Comparison of ENCODE assay signal across 8 mouse cellular contexts in the genomic region with DNA sequence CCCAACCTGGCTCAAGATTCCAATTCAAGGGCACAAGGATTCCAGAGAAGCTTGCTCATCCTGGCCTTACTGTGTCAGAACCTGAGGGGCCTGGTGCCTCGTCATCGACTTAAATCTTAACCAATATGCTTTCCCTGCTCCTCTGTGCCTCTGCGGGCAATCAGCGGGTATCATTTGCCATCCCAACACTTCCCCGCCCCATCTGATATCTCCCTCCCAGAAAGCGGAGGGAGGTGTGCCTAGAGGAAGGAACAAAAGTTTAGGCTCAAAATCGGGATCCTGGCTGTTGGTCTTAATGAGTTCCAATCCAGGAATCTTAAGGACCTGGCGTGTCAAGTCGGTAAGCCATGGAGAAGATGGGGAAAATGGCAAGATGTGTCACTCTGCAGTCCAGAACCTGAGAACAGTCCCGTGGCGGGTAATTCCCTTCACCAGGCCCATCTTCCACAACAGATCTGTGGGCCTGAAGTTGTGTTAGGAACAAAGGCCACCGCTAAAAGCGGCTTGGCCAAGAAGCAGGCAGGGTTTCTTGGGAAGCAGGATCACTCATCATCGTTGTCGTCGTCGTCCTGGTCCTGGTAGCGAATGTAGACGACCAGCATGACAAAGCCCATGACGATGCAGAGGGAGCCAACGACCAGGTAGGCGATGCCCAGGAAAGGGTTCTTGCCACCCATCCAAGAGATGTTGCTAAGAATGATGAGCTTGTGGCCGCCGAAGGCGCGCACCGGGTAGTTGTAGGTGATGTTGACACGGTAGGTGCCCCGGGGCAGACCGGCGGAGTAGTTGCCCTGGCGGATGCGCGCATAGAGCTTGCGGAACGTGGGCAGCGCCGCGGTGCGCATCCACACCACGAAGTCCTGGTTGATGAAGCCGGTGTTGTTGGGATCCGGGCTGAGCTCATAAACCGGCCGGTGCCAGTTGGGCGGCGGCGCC. TPM values are rescaled to one million over a fixed set of nuclear protein-coding genes. Genes with fewer than 3 reads are reported as not detected.
DNase-seq lines count a peak whose midpoint lies in the region; ATAC-seq and TF ChIP-seq lines count a peak whose summit lies in the region.

No protein-coding gene starts in this region.

- WGBS in heart, embryonic 10.5 days = 11% methylated on average over 48 of the region's 48 CpGs
- WGBS in forebrain, postnatal 0 days = 20% methylated on average over 48 of the region's 48 CpGs
- WGBS in liver, embryonic 15.5 days (ENCODE audit: insufficient replicate concordance) = 15% methylated on average over 48 of the region's 48 CpGs

- peak overlapping the region; percentile 64 for H3K4me3 ChIP-seq in heart, embryonic 10.5 days
- peak overlapping the region; percentile 80 for H3K4me3 ChIP-seq in ES-Bruce4 (ENCODE audit: low read depth, low read length)
- peak overlapping the region; percentile 36 for H3K4me3 ChIP-seq in forebrain, postnatal 0 days (ENCODE audit: low read depth, low read length)
- H3K4me3 ChIP-seq in liver, embryonic 15.5 days (replicated peaks) = peak overlapping the region; percentile 50

- H3K9ac ChIP-seq in ES-Bruce4 (ENCODE audit: low read depth, poor library complexity, severe bottlenecking) = peak overlapping the region; percentile 62
- no peak overlapping the region for H3K9ac ChIP-seq in forebrain, postnatal 0 days
- H3K9ac ChIP-seq in liver, embryonic 15.5 days = no peak overlapping the region; the same call in 1 of the 2 replicates

- H3K4me1 ChIP-seq in heart, embryonic 10.5 days = peaks cover 17% of the 10 kb centered on the region
- H3K4me1 ChIP-seq in ES-Bruce4 (ENCODE audit: control insufficient read depth, insufficient read depth, low read length) = peaks cover 1% of the 10 kb centered on the region
- H3K4me1 ChIP-seq in forebrain, postnatal 0 days (ENCODE audit: insufficient read depth) = 0 out of 2 replicates have a peak, but pooled peaks cover 4% of the 10 kb centered on the region
- H3K4me1 ChIP-seq in liver, embryonic 15.5 days (replicated peaks) = peaks cover 5% of the 10 kb centered on the region; the same call in 1 of the 2 replicates

- H3K27ac ChIP-seq in heart, embryonic 10.5 days = peak overlapping the region; percentile 70; the same call in 1 of the 2 replicates
- H3K27ac ChIP-seq in ES-Bruce4 (ENCODE audit: insufficient read depth, low read length) = no peak overlapping the region
- H3K27ac ChIP-seq in forebrain, postnatal 0 days (ENCODE audit: low read depth, low read length) = no peak overlapping the region
- no peak overlapping the region for H3K27ac ChIP-seq in liver, embryonic 15.5 days (replicated peaks)

- H3K4me2 ChIP-seq in forebrain, postnatal 0 days (ENCODE audit: low read depth) = peak overlapping the region; percentile 45
- peak overlapping the region; percentile 68 for H3K4me2 ChIP-seq in liver, embryonic 15.5 days

- H3K9me3 ChIP-seq in heart, embryonic 10.5 days = no peaks in the 10 kb centered on the region
- no peaks in the 10 kb centered on the region for H3K9me3 ChIP-seq in ES-Bruce4 (replicated peaks; ENCODE audit: control insufficient read depth, insufficient read depth, low read length, poor library complexity, severe bottlenecking)
- no peaks in the 10 kb centered on the region for H3K9me3 ChIP-seq in forebrain, postnatal 0 days (ENCODE audit: low read length)
- H3K9me3 ChIP-seq in liver, embryonic 15.5 days (replicated peaks) = no peaks in the 10 kb centered on the region

- no peak for TF ChIP-seq CTCF in ES-Bruce4 (IDR thresholded peaks at IDR 0.05; ENCODE audit: low read depth, low read length)
- TF ChIP-seq CTCF in forebrain, postnatal 0 days (IDR thresholded peaks at IDR 0.05; ENCODE audit: low read depth) = no peak

- peak; percentile 34; the same call in 1 of the 2 replicates for ATAC-seq in forebrain, postnatal 0 days
- no peak for ATAC-seq in liver, embryonic 15.5 days (ENCODE audit: insufficient read depth)

- TF ChIP-seq EP300 in ES-Bruce4 (IDR thresholded peaks at IDR 0.05; ENCODE audit: insufficient read depth, low read depth, low read length) = no peak

- peak; percentile 71 for DNase-seq in heart, embryonic 10.5 days (ENCODE audit: low spot score)
- no peak for DNase-seq in heart, postnatal 36 days
- DNase-seq in forebrain, postnatal 0 days = peak; percentile 9
- DNase-seq in spleen, adult 18-20 months = no peak
- DNase-seq in cerebellum, postnatal 25 days = no peak
- no peak for DNase-seq in adrenal gland, adult 8-10 months

- intact Hi-C loops in heart, postnatal 36 days (cut with DNase I) = no loop called here

- peaks cover 87% of the 10 kb centered on the region for H3K27me3 ChIP-seq in heart, embryonic 10.5 days (ENCODE audit: insufficient read depth, poor library complexity, severe bottlenecking)
- H3K27me3 ChIP-seq in ES-Bruce4 (ENCODE audit: control insufficient read depth, insufficient read depth, low read length, poor library complexity, severe bottlenecking) = no peaks in the 10 kb centered on the region; the same call in 1 of the 2 replicates
- peaks cover 70% of the 10 kb centered on the region for H3K27me3 ChIP-seq in forebrain, postnatal 0 days (ENCODE audit: insufficient read depth, low read length)
- H3K27me3 ChIP-seq in liver, embryonic 15.5 days = peaks cover 70% of the 10 kb centered on the region

- TF ChIP-seq POLR2A in ES-Bruce4 (IDR thresholded peaks at IDR 0.05; ENCODE audit: insufficient read depth, low read length) = no peak

- no peaks in the 10 kb centered on the region for H3K36me3 ChIP-seq in heart, embryonic 10.5 days
- no peaks in the 10 kb centered on the region for H3K36me3 ChIP-seq in ES-Bruce4 (ENCODE audit: control insufficient read depth, insufficient read depth, low read length, poor library complexity, severe bottlenecking)
- no peaks in the 10 kb centered on the region for H3K36me3 ChIP-seq in forebrain, postnatal 0 days (ENCODE audit: insufficient read depth)
- H3K36me3 ChIP-seq in liver, embryonic 15.5 days (replicated peaks) = no peaks in the 10 kb centered on the region

RNA-seq across cellular contexts. Expression of a gene that starts 1.2 kb away (rescaled TPM):
- 0.30 and 2.4 TPM in 2 replicates for polyA plus RNA-seq in heart, embryonic 10.5 days (2016; fragmentation: Nextera tagmentation; extraction: Ambion mirVana)
- total RNA-seq in heart, postnatal 36 days (2021) = under 1 TPM; 0.08 to 0.14 TPM
- 13.5 and 14.7 TPM in 2 replicates for polyA plus RNA-seq in ES-Bruce4 (2011; ENCODE audit: insufficient read depth, insufficient read length, low read depth, missing spikeins)
- 0.23 and 0.43 TPM in 2 replicates for total RNA-seq in forebrain, postnatal 0 days (2014; rRNA removed)
- 0.23 and 0.34 TPM in 2 replicates for polyA plus RNA-seq in forebrain, postnatal 0 days (2015; fragmentation: Nextera tagmentation; extraction: Ambion mirVana)
- polyA plus RNA-seq in liver, embryonic 15.5 days (2015; fragmentation: Nextera tagmentation; extraction: Ambion mirVana) = 8.8 and 9.3 TPM in 2 replicates
- under 1 TPM in 1 of 4 experiments, not detected in 3; 0.09 TPM for total RNA-seq in adrenal gland, adult 8-10 months (2022)

RNA-seq across cellular contexts. Expression of a gene that starts 39.6 kb away (rescaled TPM):
- polyA plus RNA-seq in heart, embryonic 10.5 days (2016; fragmentation: Nextera tagmentation; extraction: Ambion mirVana) = 15.8 and 16.9 TPM in 2 replicates
- total RNA-seq in heart, postnatal 36 days (2021) = 10 to 100 TPM; 19.1 to 19.5 TPM
- polyA plus RNA-seq in ES-Bruce4 (2011; ENCODE audit: insufficient read depth, insufficient read length, low read depth, missing spikeins) = 1.5 and 1.8 TPM in 2 replicates
- 15.1 and 16.7 TPM in 2 replicates for total RNA-seq in forebrain, postnatal 0 days (2014; rRNA removed)
- polyA plus RNA-seq in forebrain, postnatal 0 days (2015; fragmentation: Nextera tagmentation; extraction: Ambion mirVana) = 8.4 and 10.4 TPM in 2 replicates
- polyA plus RNA-seq in liver, embryonic 15.5 days (2015; fragmentation: Nextera tagmentation; extraction: Ambion mirVana) = 1.9 and 2.4 TPM in 2 replicates
- 10 to 100 TPM; 11.8 to 20.1 (median 17.1) TPM for total RNA-seq in adrenal gland, adult 8-10 months (2022)

Comparison
In these comparisons a context has a peak if more than half of its experiments do, and no peak if none do; other contexts are left out.
1. DNase-seq: peak in heart, embryonic 10.5 days (single experiment) and forebrain, postnatal 0 days (single experiment); none in heart, postnatal 36 days (0 of 2), spleen, adult 18-20 months (0 of 2), cerebellum, postnatal 25 days (0 of 2) and adrenal gland, adult 8-10 months (single experiment).
2. Peak in every context shown above with its lines, with median percentiles within 50 percentile points of each other: H3K4me3 ChIP-seq.